Mouse (Mus musculus): Measurements from ENCODE around the gene Hist2h2ac.
"Not testable (repeated sequence)": the region's sequence is repeated elsewhere in the genome, so short reads cannot be mapped to it uniquely, and the experiment has no call there.

Gene Hist2h2ac

DNA sequence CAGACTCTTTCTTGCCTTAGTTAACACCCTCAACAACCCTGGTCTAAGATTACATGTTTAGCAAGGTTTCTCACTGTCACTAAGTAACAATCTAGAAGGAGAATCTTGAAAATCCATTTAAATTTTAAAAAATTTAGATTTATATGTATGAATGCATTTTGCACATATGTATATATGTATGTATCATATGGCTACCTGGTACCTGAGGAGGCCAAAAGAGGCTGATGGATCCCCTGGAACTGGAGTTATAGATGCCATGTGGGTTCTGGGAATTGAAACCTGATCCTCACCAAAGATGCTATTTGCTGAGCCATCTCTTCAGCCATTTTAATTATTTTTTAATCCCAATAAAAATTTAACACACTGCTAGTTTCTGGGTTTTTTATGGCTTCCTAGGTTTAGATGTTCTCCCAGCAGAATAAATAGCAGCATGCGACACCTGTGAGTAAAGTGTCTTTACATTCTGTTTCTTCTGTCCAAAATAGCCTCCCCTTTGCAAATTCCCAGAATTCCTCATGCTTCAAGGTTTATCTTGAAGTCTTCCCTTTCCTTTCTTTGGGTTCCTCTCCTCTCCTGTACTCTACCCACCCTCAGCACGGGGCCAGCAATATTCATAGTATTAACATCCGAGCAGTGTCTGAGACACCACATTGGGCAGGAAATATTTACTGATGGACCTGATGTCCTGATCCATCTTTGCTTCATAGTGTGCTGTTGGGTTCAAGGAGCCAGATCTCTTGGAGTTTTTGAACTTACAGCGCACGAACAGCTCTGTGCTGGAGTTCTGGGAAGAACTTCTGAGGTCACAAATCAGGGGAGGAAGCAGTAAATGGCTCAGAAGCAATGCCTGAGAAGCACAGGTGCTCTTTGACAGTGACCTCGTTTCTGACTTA is 27.7 kb upstream of the Hist2h2ac start:
- DNase-seq (ENCODE audit: low spot score): peak; percentile 44

DNA sequence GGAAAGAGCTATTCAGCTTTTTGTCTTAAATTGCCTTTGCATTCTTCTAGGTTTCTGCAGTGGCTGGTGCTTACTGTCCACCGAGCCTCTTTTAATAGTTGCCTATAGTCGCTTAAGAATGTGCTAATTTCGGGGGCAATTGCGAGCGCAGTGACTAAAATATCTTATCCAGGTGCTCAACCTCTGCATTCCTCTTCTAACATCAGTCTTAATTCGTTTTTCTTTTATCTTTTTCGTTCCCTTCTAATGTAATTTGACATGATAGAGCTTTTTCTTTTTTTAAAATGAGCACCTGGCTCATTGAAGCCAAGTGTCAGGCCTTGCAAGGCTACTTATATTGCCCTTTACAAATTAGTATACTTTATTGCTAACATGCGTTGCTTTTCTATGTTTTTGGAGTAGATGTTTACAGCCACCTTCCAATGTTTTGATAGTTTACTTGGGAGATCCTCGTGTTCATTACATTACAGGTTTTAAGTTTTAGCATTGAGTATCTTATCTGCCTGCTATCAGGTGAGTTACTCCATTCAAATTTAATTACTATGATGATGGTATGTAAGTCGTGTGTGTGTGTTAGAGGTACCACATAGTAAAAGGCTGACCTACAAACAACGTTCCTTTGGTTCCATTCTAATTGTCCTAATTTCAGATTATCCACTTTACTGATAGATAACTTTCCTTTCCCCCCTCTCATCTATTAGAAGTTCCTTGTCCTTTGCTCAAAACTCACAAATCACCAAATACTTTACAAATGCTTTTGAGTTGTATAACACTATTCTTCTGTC is 26.9 kb upstream of the Hist2h2ac start:
- DNase-seq (ENCODE audit: low spot score): peak; percentile 31

DNA sequence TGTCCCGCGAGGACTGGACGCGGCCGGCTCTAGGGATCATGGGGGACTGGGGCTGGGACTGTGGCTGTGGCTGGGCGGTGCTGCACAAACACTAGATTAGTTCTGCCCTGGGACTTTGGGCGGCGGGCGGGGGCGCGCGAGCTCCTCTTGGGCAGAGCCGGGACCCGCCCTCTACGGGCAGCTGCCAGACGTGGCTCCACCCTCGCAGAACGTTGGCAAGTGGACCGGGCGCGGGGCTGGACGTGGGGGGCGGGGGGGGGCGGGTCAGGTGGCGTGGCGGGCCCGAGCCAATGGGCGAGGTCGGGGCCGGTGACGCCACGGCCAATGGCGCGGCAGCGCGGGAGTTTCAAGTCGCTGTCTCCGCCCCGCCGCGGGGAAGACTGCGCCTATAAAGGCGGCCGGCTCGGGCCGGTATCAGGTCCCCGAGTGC is 25.8 kb upstream of the Hist2h2ac start, which contains the start of gene Hist2h3c1:
Gene Hist2h3c1 (plus strand): TSS at position 259 of the 430 bp plus-strand sequence.
- not testable (repeated sequence) for DNase-seq (ENCODE audit: low spot score)

DNA sequence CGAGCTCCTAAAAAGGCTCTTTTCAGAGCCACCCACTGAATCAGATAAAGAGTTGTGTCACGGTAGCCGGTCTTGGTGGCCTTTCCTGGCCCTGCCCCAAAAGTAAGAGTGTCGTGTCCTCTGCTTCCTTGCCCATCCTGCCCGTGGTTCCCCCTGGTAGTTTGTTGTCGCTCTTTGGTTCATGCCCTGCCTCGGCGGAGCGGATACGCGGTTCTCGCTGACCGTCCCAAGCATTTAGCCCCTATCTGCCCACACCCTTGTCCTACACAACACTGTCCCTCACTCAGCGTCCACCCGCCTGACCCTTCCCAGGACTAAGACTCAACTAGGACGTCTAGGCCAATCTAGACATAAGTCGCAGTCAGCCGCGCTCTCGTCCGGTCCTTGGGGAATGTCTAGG is 25.3 kb upstream of the Hist2h2ac start:
- DNase-seq (ENCODE audit: low spot score): not testable (repeated sequence)

DNA sequence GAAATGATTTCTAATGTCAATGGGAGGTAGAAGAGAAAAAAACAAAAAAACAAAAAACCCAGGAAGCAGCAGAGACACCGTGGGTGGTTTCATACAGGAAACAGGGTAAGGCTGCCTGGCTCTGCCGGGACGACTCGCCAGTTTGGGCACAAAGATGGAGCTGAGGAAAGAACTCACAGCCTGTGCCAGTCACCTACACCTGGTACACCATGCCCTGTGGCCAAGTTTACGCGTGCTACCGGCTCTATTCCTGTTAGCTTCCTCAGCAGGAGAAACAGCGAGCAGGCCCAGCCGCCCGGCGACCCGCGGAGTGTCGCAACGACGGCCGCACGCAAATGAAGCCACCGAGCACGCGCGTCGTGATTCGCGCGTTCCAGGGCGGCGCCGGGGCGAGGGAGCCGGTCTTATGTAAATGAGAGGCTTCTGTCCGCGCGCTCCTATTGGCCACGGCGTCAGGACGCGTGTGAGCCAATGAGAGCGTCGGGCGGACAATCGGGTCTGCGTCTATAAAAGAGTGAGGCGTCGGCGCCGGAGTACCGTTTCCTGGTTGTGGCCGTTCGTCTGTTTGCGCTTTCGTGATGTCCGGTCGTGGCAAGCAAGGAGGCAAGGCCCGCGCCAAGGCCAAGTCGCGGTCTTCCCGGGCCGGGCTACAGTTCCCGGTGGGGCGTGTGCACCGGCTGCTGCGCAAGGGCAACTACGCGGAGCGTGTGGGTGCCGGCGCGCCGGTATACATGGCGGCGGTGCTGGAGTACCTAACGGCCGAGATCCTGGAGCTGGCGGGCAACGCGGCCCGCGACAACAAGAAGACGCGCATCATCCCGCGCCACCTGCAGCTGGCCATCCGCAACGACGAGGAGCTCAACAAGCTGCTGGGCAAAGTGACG is 24.6 kb upstream of the Hist2h2ac start, which contains the start of gene Hist2h2aa1:
Gene Hist2h2aa1 (plus strand): TSS at position 495 of the 884 bp plus-strand sequence.
- peak; percentile 77 for DNase-seq (ENCODE audit: low spot score)

DNA sequence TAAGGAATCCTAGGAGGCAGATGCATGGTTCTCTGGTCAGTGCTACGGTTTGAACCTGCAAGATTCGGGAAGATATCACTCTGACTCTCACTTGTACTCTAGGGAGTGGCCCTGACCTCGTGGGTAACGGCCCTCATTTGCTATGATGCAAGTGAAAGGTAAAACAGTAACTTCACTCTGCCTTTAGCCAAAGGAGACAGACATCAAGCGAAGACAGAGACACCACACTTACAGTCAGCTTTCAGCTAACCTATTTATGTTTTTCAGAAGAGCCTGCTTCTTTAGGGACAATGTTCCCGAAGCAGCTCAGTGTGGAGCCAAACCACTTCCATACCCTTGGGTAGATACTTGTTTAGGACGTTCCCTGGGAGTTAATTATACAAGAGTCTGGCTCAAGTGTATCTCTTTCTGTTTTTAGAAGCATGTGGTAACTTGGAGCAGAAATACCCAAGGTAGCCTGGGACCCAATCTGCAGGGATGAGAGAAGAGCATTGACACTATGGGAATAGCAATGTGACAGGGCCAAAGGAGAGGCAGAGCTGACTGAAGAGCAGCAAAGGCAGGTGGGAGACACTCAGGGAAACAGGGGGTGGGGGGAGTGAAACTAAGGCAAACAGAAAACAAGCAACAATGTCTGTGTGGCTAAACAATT is 23.4 kb upstream of the Hist2h2ac start:
- DNase-seq (ENCODE audit: low spot score): no peak

DNA sequence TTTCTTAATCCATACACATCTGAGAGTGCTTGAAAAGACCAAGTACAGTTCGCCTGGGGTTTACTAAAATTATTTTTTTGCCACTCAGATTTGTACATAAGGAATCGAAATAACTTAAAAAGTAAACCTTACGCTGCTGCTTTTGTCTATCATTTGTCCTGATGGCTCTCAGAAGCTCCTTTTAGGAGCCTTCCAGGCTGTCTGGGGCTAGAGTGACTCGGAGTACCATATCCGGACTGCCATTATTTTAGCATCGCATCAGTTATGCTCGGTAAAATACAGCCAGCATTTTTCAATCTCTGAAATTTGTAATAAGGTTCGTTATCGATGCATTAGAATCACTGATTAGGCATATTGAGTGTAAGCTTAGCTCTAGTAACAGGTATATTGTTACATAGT is 20.1 kb upstream of the Hist2h2ac start:
- DNase-seq (ENCODE audit: low spot score): no peak

DNA sequence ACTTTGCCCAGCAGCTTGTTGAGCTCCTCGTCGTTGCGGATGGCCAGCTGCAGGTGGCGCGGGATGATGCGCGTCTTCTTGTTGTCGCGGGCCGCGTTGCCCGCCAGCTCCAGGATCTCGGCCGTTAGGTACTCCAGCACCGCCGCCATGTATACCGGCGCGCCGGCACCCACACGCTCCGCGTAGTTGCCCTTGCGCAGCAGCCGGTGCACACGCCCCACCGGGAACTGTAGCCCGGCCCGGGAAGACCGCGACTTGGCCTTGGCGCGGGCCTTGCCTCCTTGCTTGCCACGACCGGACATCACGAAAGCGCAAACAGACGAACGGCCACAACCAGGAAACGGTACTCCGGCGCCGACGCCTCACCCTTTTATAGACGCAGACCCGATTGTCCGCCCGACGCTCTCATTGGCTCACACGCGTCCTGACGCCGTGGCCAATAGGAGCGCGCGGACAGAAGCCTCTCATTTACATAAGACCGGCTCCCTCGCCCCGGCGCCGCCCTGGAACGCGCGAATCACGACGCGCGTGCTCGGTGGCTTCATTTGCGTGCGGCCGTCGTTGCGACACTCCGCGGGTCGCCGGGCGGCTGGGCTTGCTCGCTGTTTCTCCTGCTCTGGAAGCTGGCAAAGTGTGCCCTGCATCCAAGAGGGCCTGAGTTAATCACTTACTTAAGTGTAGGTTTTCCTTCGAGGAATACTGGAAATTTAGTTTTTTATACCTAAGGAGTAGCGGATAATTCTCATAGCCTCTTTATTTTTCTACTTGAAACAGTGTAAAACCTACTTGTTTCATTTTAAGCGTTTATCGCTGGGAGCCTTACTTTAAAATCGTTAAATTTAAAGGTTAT is 19.5 kb upstream of the Hist2h2ac start, which contains the start of gene Hist2h2aa2:
Gene Hist2h2aa2 (minus strand): TSS at position 328 of the 850 bp plus-strand sequence.
- DNase-seq (ENCODE audit: low spot score): peak; percentile 78

DNA sequence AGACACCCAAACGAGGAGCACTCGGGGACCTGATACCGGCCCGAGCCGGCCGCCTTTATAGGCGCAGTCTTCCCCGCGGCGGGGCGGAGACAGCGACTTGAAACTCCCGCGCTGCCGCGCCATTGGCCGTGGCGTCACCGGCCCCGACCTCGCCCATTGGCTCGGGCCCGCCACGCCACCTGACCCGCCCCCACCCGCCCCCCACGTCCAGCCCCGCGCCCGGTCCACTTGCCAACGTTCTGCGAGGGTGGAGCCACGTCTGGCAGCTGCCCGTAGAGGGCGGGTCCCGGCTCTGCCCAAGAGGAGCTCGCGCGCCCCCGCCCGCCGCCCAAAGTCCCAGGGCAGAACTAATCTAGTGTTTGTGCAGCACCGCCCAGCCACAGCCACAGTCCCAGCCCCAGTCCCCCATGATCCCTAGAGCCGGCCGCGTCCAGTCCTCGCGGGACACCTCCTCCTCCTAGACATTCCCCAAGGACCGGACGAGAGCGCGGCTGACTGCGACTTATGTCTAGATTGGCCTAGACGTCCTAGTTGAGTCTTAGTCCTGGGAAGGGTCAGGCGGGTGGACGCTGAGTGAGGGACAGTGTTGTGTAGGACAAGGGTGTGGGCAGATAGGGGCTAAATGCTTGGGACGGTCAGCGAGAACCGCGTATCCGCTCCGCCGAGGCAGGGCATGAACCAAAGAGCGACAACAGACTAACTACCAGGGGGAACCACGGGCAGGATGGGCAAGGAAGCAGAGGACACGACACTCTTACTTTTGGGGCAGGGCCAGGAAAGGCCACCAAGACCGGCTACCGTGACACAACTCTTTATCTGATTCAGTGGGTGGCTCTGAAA is 18.5 kb upstream of the Hist2h2ac start, which contains the start of gene Hist2h3c2:
Gene Hist2h3c2 (minus strand): TSS at position 174 of the 840 bp plus-strand sequence.
- DNase-seq (ENCODE audit: low spot score): not testable (repeated sequence)

DNA sequence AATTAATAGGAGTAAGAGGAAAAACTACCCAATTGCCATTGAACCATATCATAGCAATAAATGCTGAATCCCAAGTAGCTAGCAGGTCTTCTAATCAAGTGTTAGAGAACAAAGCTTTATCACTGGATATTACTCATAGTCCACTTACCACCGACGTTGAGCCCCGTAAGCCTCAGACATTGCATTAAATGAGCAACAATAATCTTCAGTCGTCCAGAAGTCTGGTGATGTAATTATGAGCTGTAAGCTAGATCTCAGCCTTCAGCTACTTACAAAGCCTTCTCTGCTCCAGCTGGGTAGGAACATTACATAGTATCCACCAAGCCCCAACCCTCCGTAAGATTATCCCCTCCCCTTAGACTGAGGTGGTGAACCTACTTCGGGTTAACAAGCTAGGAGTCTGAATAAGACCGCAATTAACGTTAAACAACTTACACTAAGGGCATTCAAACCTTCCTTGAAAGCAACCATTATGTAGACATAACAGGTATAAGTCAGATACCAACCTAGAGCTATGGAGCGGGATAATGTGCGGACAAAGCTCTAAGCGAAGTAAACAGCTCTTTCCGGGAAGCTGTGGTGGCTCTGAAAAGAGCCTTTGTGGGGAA is 17.3 kb upstream of the Hist2h2ac start:
- DNase-seq (ENCODE audit: low spot score): peak; percentile 72

DNA sequence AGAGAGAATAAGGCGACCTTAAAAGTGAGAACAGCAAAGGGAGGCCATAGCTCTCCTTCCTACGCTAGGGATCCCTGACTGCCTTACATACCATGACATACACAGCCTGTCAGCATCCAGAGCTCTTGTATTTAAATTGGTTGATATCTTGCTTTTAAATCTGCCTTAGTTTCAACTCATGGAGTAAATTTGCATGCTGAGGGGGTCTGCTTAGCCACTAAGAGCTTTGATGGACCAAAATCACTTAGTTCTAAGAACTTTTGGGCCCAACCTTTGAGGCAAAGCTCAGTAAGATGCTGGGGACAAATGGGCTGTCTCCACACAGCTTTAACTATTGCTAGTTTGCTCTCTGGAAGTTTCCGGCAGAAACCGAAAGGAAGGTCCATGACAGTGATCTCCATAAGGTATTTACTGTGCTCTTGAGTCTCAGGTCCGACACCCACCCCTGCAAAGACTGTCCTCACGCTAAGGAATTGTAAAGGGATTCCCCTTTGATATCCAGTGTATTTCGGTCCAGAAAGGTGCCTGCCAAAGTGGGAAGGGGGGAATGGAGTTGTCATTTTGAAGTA is 16.7 kb upstream of the Hist2h2ac start:
- peak; percentile 60 for DNase-seq (ENCODE audit: low spot score)

DNA sequence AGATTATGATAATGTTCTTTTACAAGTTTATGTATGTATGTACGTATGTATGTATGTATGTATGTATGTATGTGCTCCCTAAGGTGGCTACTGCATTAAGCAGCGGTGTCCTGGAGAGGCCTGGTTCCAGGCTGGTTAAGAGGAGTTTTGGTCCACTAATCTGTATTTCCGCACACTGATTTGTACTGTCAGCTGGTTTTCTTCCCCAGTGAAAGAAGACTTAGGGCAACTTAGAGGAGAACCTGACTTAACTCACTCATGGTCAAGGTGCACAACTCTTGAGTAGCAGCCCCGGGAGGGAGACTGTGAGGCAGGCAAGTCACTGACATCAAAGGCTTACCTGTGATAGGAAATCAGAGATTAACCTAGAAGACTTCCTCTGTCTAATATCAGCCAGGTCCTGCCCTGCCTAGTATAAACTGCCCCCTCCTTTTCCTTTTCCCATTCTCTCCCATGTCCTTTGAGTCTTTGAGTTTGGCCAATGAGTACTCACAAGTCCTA is 16.2 kb upstream of the Hist2h2ac start:
- DNase-seq (ENCODE audit: low spot score): peak; percentile 27

DNA sequence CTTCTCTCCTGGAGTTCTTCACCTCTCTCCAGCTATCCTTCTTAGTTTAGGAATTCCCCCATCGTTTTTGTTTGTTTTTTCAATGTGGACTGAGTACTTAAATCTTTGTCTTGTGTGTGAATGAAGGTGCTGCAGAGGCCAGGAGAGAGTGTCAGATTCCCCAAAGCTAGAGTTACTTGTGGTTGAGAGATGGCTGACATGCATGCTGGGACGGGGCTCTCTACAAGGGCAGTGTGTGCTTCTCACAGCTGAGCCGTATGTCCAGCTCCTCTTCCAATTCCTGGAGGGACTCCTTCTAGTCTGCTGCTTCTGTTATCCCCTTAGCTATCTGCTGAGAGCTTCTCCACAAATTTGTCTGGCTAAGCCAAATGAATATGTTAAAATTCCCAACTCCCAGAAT is 15.2 kb upstream of the Hist2h2ac start:
- DNase-seq (ENCODE audit: low spot score): no peak

DNA sequence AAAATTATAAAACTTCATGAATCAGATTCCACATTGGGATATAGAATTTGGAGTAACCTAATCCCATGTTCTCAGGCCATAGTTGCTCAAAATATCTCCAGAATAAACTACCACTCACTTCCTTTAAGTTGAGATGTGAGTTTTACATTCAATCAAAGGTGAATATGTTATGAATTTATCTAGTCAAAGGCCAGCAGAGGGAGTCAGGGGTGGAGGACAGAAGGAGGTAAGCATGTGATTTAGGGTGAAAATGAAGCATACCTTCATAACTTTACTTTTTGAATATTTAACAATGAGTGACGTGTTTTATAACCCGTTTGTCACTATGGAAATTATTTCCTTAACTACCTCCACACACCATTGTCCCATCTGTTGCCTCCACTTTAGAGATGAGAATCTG is 14.2 kb upstream of the Hist2h2ac start:
- no peak for DNase-seq (ENCODE audit: low spot score)

DNA sequence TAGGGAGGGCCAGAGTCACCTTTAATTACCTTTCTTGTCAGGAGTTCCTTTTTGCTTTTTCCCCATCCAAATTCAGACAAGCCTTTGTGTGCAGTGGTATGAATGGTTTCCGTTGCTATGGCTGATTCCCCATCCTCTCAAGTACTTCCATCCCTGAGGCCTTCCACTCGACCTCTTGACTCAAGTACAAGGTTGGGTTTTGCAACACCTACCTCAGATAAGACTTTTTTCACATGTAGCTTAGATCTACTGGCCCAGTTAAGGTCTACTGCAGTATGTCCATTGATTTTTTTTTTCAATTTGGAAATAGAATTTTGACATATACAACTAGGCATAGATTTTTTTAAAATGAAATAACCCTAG is 11.1 kb upstream of the Hist2h2ac start:
- DNase-seq (ENCODE audit: low spot score): no peak

DNA sequence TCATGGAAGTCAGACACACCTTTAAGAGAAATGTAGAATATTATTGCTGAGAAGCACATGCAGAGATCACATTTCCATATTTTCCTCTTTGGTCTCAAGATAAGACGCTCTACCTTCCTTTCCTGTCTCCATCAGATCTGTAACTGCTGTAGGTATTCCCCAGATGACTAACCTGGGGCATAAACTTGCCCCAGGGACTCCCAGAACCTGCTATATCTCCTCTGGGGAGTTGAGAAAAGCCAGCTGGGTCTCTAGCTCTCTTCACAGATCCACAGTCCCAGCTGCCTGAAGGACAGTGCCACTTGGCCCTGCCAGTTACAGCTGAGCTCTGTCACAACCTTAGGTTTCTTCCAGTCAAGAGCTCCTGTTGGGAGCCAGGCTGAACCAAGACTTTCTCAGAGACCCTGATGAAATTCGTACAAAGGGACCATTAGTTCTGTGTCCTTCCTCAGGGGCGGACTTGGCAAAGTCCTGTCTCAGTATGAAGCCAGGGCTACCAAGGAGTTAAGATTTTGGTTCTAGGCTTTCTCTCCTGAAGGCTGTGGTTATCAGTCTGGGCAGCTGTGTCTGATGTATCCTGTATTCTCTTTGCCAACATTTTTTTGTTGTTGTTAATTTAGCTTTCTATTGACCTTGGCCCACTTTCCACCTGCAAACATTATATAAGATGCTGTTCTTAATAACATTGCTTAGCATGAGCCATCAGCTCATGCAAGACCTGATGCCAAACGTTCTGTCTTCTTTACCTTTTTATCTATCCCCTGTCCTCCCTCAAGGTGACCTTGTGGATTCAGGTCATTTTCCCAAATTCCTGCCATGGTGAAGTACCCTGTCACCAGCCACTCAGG is 10.5 kb upstream of the Hist2h2ac start:
- DNase-seq (ENCODE audit: low spot score): no peak

DNA sequence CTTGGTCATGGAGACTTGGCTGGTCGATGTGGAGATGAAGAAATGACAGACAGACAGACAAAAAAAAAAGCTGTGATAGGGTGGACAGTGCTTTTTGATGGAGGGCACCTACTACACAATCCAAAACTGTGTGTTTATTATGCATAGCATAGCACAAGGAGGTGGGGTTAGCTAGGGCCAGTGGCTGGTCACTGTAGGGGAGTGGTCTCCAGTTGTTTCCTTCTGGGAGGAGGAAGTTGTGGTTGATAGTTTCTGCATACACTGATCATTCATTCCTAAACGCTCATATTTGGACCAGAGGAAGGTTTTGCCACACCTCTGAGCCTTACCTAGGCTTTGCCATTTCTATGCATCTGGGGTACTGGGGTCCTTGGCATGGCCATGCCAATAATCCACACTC is 9.7 kb upstream of the Hist2h2ac start:
- DNase-seq (ENCODE audit: low spot score): no peak
